Mouse (Mus musculus): ENCODE measurements around the gene Stox1. TPM values are rescaled to one million over a fixed set of nuclear protein-coding genes. Genes with fewer than 3 reads are reported as not detected.

The Stox1 gene
- polyA plus RNA-seq, 1 experiment from 2014 or later, result 1.2 TPM

DNA sequence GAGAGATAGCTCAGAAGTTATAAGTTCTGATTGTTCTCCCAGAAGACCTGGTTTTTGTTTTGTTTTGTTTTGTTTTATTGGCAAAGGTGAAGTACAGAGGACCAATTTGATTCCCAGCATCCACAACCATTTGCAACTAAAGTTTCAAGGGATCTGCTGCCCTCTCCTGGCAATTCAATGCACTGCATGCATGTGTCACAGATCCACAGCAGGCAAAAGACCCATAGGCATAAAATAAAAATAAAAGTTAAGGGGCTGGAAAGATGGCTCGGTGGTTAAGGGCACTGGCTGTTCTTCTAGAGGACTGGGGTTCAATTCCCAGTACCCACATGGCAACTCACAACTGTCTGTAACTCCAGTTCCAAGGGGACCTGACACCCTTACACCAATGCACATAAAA lies 46.1 kb downstream of the Stox1 start:
- Histone ChIP-seq H3K27me3 (ENCODE audit: control insufficient read depth, insufficient read depth, low read length) (no peaks in the 10 kb centered on the region), H3K27ac (replicated peaks in 1 of 2; ENCODE audit: control insufficient read depth in 1 of 2, insufficient read depth in 1 of 2, low read depth in 2 of 2, low read length in 2 of 2) (no peak overlapping the region), H3K4me3 (ENCODE audit: control insufficient read depth in 1 of 2, insufficient read depth in 1 of 2, low read depth in 1 of 2, low read length in 2 of 2) (no peak overlapping the region), H3K36me3 (ENCODE audit: control insufficient read depth, insufficient read depth, low read length) (no peaks in the 10 kb centered on the region), H3K4me2 (ENCODE audit: low read length) (no peak overlapping the region), H3K4me1 (ENCODE audit: control insufficient read depth in 2 of 2, insufficient read depth in 2 of 2, low read length in 2 of 2) (no peaks in the 10 kb centered on the region), H3K9ac (ENCODE audit: low read length) (no peak overlapping the region), H3K9me3 (ENCODE audit: control insufficient read depth, low read length) (peaks cover 8% of the 10 kb centered on the region; the same call in 1 of the 2 replicates)
- 76% methylated on average over 1 of the region's 1 CpGs for WGBS
- no peak for ATAC-seq (ENCODE audit: insufficient number of reproducible peaks, insufficient read depth, low FRiP score, low read depth)

GRCm38 (mm10) chr10:62677329-62677728 lies 48.6 kb downstream of the Stox1 start:
- no peak overlapping the region for H3K9ac ChIP-seq (ENCODE audit: low read length)
- H3K36me3 ChIP-seq (ENCODE audit: control insufficient read depth, insufficient read depth, low read length), result no peaks in the 10 kb centered on the region
- H3K9me3 ChIP-seq (ENCODE audit: control insufficient read depth, low read length), result peaks cover 8% of the 10 kb centered on the region; the same call in 1 of the 2 replicates
- WGBS, result 71% methylated on average over 5 of the region's 5 CpGs
- H3K4me1 ChIP-seq (ENCODE audit: control insufficient read depth in 2 of 2, insufficient read depth in 2 of 2, low read length in 2 of 2), result no peaks in the 10 kb centered on the region
- no peak overlapping the region for H3K4me2 ChIP-seq (ENCODE audit: low read length)
- no peak overlapping the region for H3K27ac ChIP-seq (replicated peaks in 1 of 2; ENCODE audit: control insufficient read depth in 1 of 2, insufficient read depth in 1 of 2, low read depth in 2 of 2, low read length in 2 of 2)
- no peaks in the 10 kb centered on the region for H3K27me3 ChIP-seq (ENCODE audit: control insufficient read depth, insufficient read depth, low read length)
- no peak for ATAC-seq (ENCODE audit: insufficient number of reproducible peaks, insufficient read depth, low FRiP score, low read depth)
- H3K4me3 ChIP-seq (ENCODE audit: control insufficient read depth in 1 of 2, insufficient read depth in 1 of 2, low read depth in 1 of 2, low read length in 2 of 2), result no peak overlapping the region

DNA sequence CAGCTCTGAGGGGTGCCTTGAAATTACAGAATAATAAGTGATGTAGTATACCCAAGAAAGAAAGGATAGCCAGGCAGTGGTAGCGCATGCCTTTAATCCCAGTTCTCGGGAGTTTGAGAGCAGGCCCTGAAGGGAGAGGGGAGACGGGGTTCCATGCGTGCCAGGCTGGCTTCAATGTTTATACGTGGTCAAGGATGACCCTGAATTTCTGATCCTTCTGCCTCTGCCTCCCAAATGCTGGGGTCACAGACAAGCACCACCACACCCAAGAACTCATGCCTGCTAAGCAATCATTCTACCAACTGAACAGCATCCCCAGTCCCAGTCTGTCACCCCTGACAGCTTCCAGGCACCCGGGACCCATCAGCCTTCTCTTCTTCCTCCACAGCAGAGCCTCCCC lies 49.7 kb downstream of the Stox1 start:
- no peak overlapping the region for H3K27ac ChIP-seq (replicated peaks in 1 of 2; ENCODE audit: control insufficient read depth in 1 of 2, insufficient read depth in 1 of 2, low read depth in 2 of 2, low read length in 2 of 2)
- 77% methylated on average over 6 of the region's 6 CpGs for WGBS
- H3K4me1 ChIP-seq (ENCODE audit: control insufficient read depth in 2 of 2, insufficient read depth in 2 of 2, low read length in 2 of 2), result no peaks in the 10 kb centered on the region
- no peaks in the 10 kb centered on the region for H3K36me3 ChIP-seq (ENCODE audit: control insufficient read depth, insufficient read depth, low read length)
- H3K9me3 ChIP-seq (ENCODE audit: control insufficient read depth, low read length), result peaks cover 8% of the 10 kb centered on the region; the same call in 1 of the 2 replicates
- no peak overlapping the region for H3K4me3 ChIP-seq (ENCODE audit: control insufficient read depth in 1 of 2, insufficient read depth in 1 of 2, low read depth in 1 of 2, low read length in 2 of 2)
- H3K4me2 ChIP-seq (ENCODE audit: low read length), result no peak overlapping the region
- no peak overlapping the region for H3K9ac ChIP-seq (ENCODE audit: low read length)
- ATAC-seq (ENCODE audit: insufficient number of reproducible peaks, insufficient read depth, low FRiP score, low read depth), result no peak
- H3K27me3 ChIP-seq (ENCODE audit: control insufficient read depth, insufficient read depth, low read length), result no peaks in the 10 kb centered on the region

- WGBS, result 94% methylated on average over 2 of the region's 2 CpGs
- H3K27me3 ChIP-seq (ENCODE audit: control insufficient read depth, insufficient read depth, low read length), result no peaks in the 10 kb centered on the region
- H3K36me3 ChIP-seq (ENCODE audit: control insufficient read depth, insufficient read depth, low read length), result no peaks in the 10 kb centered on the region
- ATAC-seq (ENCODE audit: insufficient number of reproducible peaks, insufficient read depth, low FRiP score, low read depth), result no peak
- H3K4me3 ChIP-seq (ENCODE audit: control insufficient read depth in 1 of 2, insufficient read depth in 1 of 2, low read depth in 1 of 2, low read length in 2 of 2), result no peak overlapping the region
- no peak overlapping the region for H3K9ac ChIP-seq (ENCODE audit: low read length)
- H3K4me1 ChIP-seq (ENCODE audit: control insufficient read depth in 2 of 2, insufficient read depth in 2 of 2, low read length in 2 of 2), result no peaks in the 10 kb centered on the region
- no peak overlapping the region for H3K4me2 ChIP-seq (ENCODE audit: low read length)
- no peak overlapping the region for H3K27ac ChIP-seq (replicated peaks in 1 of 2; ENCODE audit: control insufficient read depth in 1 of 2, insufficient read depth in 1 of 2, low read depth in 2 of 2, low read length in 2 of 2)
- H3K9me3 ChIP-seq (ENCODE audit: control insufficient read depth, low read length), result no peaks in the 10 kb centered on the region
Measured at GRCm38 (mm10) chr10:62672359-62672758, 53.6 kb downstream of the Stox1 start.

DNA sequence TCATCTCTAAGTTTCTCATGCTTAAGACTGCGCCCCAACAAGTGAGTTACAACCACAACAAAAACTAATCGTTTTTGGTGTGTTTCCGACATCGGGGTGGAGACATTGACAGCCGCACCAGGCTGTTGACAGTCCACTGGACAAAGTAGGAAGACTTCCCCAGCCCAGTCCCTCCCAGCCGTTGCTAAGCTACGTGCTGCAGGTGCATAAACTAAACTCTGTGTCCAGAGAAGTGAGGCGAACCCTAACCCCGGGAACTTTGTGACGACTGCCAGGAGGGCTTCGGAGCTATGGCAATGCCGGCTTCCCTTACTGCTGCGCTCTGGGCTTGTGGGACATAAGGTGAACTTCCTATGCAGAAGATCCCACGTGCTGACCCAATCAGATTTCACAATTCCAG lies 56.7 kb downstream of the Stox1 start:
- no peaks in the 10 kb centered on the region for H3K36me3 ChIP-seq (ENCODE audit: control insufficient read depth, insufficient read depth, low read length)
- no peak for ATAC-seq (ENCODE audit: insufficient number of reproducible peaks, insufficient read depth, low FRiP score, low read depth)
- no peak overlapping the region for H3K27ac ChIP-seq (replicated peaks in 1 of 2; ENCODE audit: control insufficient read depth in 1 of 2, insufficient read depth in 1 of 2, low read depth in 2 of 2, low read length in 2 of 2)
- peaks cover 5 to 8% of the 10 kb centered on the region in 2 experiments; a peak in 2 of 4 replicates for H3K4me1 ChIP-seq (ENCODE audit: control insufficient read depth in 2 of 2, insufficient read depth in 2 of 2, low read length in 2 of 2)
- no peaks in the 10 kb centered on the region for H3K27me3 ChIP-seq (ENCODE audit: control insufficient read depth, insufficient read depth, low read length)
- H3K4me3 ChIP-seq (ENCODE audit: control insufficient read depth in 1 of 2, insufficient read depth in 1 of 2, low read depth in 1 of 2, low read length in 2 of 2), result no peak overlapping the region
- WGBS, result 73% methylated on average over 14 of the region's 14 CpGs
- H3K9ac ChIP-seq (ENCODE audit: low read length), result no peak overlapping the region
- H3K9me3 ChIP-seq (ENCODE audit: control insufficient read depth, low read length), result no peaks in the 10 kb centered on the region
- H3K4me2 ChIP-seq (ENCODE audit: low read length), result no peak overlapping the region

DNA sequence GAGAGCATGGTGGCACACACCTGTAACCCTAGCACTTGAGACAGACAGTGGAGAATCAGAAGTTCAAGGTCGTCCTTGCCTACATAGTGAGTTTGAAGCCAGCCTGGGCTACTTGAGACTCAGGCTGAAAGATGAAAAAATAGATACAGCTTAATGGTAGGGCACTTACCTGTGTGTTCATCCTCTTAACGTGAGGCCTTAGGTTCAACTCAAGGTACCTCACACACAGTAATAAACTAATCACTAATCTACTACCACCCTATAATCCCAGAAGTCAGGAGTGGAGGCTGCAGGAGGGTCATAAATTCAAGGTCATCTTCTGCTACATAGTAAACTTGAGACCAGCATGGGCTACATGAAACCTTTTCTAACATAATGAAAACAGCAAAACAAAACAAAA lies 57.5 kb downstream of the Stox1 start:
- WGBS, result 74% methylated on average over 2 of the region's 2 CpGs
- Histone ChIP-seq H3K27me3 (ENCODE audit: control insufficient read depth, insufficient read depth, low read length) (no peaks in the 10 kb centered on the region), H3K9me3 (ENCODE audit: control insufficient read depth, low read length) (no peaks in the 10 kb centered on the region), H3K36me3 (ENCODE audit: control insufficient read depth, insufficient read depth, low read length) (no peaks in the 10 kb centered on the region), H3K27ac (replicated peaks in 1 of 2; ENCODE audit: control insufficient read depth in 1 of 2, insufficient read depth in 1 of 2, low read depth in 2 of 2, low read length in 2 of 2) (no peak overlapping the region), H3K4me1 (ENCODE audit: control insufficient read depth in 2 of 2, insufficient read depth in 2 of 2, low read length in 2 of 2) (peaks cover 5 to 10% of the 10 kb centered on the region in 2 experiments; a peak in 2 of 4 replicates), H3K4me3 (ENCODE audit: control insufficient read depth in 1 of 2, insufficient read depth in 1 of 2, low read depth in 1 of 2, low read length in 2 of 2) (no peak overlapping the region), H3K9ac (ENCODE audit: low read length) (no peak overlapping the region), H3K4me2 (ENCODE audit: low read length) (no peak overlapping the region)
- ATAC-seq (ENCODE audit: insufficient number of reproducible peaks, insufficient read depth, low FRiP score, low read depth), result no peak

DNA sequence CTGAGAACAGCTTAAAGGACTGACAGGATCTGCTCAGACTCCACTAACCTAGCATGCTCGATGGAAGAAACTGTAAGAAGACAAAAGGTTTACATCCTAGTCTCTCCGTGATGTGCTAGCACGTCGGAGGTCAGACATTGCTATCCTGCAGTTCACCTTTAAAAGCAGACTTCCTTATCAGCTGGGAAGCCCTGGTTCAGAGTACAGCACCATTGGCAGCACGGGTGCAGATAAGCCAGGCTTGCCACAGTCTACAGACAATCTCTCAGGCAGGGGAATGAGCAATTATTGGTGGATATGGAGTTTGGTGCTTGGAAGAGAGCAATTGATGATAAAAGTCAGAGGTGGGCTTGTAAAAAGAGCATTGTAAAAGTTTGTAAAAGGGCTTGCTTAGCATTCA lies 57.9 kb downstream of the Stox1 start:
- no peaks in the 10 kb centered on the region for H3K27me3 ChIP-seq (ENCODE audit: control insufficient read depth, insufficient read depth, low read length)
- no peak overlapping the region for H3K4me3 ChIP-seq (ENCODE audit: control insufficient read depth in 1 of 2, insufficient read depth in 1 of 2, low read depth in 1 of 2, low read length in 2 of 2)
- H3K9me3 ChIP-seq (ENCODE audit: control insufficient read depth, low read length), result no peaks in the 10 kb centered on the region
- no peak overlapping the region for H3K27ac ChIP-seq (replicated peaks in 1 of 2; ENCODE audit: control insufficient read depth in 1 of 2, insufficient read depth in 1 of 2, low read depth in 2 of 2, low read length in 2 of 2)
- no peak overlapping the region for H3K4me2 ChIP-seq (ENCODE audit: low read length)
- no peaks in the 10 kb centered on the region for H3K36me3 ChIP-seq (ENCODE audit: control insufficient read depth, insufficient read depth, low read length)
- WGBS, result 25% methylated on average over 5 of the region's 5 CpGs
- peaks cover 5 to 10% of the 10 kb centered on the region in 2 experiments; a peak in 2 of 4 replicates for H3K4me1 ChIP-seq (ENCODE audit: control insufficient read depth in 2 of 2, insufficient read depth in 2 of 2, low read length in 2 of 2)
- ATAC-seq (ENCODE audit: insufficient number of reproducible peaks, insufficient read depth, low FRiP score, low read depth), result no peak
- no peak overlapping the region for H3K9ac ChIP-seq (ENCODE audit: low read length)

GRCm38 (mm10) chr10:62664963-62665590 lies 60.9 kb downstream of the Stox1 start:
- Histone ChIP-seq H3K9ac (ENCODE audit: low read length) (peak overlapping the region; percentile 55), H3K4me1 (ENCODE audit: control insufficient read depth in 2 of 2, insufficient read depth in 2 of 2, low read length in 2 of 2) (peaks cover 5 to 10% of the 10 kb centered on the region in 2 experiments; a peak in 2 of 4 replicates), H3K27me3 (ENCODE audit: control insufficient read depth, insufficient read depth, low read length) (no peaks in the 10 kb centered on the region), H3K9me3 (ENCODE audit: control insufficient read depth, low read length) (no peaks in the 10 kb centered on the region), H3K4me2 (ENCODE audit: low read length) (peak overlapping the region; percentile 65), H3K27ac (replicated peaks in 1 of 2; ENCODE audit: control insufficient read depth in 1 of 2, insufficient read depth in 1 of 2, low read depth in 2 of 2, low read length in 2 of 2) (peak overlapping the region; percentile 69 to 80), H3K36me3 (ENCODE audit: control insufficient read depth, insufficient read depth, low read length) (no peaks in the 10 kb centered on the region), H3K4me3 (ENCODE audit: control insufficient read depth in 1 of 2, insufficient read depth in 1 of 2, low read depth in 1 of 2, low read length in 2 of 2) (peak overlapping the region; percentile 26 to 31)
- WGBS, result 37% methylated on average over 27 of the region's 27 CpGs
- peak; percentile 57 for ATAC-seq (ENCODE audit: insufficient number of reproducible peaks, insufficient read depth, low FRiP score, low read depth)
